Mouse (Mus musculus): ENCODE data around the gene Sdk1. TPM values are rescaled to one million over a fixed set of nuclear protein-coding genes. Genes with fewer than 3 reads are reported as not detected.

The Sdk1 gene
- polyA plus RNA-seq, 1 experiment from 2014 or later: 0.21 TPM

DNA sequence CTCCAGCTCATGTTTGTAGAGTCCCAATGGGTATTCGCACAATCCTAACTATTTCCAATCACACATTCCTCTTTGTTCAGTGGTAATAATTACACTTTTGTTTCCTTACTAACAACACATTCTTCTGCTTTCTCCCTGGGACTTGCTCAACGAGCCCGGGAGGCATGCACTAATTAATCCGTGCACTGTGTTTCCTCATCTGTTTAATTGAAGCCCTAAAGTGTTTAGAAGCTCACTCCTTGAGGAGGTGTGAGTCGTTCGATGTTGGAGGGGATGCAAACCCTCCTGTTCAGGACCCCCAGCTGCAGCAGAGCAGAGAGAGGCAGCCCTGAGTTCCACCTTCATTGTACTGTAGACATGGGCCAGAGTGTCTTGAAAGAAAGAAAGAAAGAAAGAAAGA lies 452.4 kb downstream of the Sdk1 start:
- Histone ChIP-seq H3K4me3 (replicated peaks) (no peak overlapping the region), H3K4me1 (replicated peaks) (no peaks in the 10 kb centered on the region), H3K27ac (replicated peaks) (no peak overlapping the region), H3K4me2 (no peak overlapping the region), H3K9ac (no peak overlapping the region), H3K36me3 (replicated peaks) (no peaks in the 10 kb centered on the region), H3K9me3 (replicated peaks) (no peaks in the 10 kb centered on the region; the same call in 1 of the 2 replicates), H3K27me3 (no peaks in the 10 kb centered on the region)
- ATAC-seq (ENCODE audit: insufficient read depth): no peak
- WGBS (ENCODE audit: insufficient replicate concordance): 55% methylated on average over 6 of the region's 6 CpGs

- H3K4me2 ChIP-seq: no peak overlapping the region
- H3K36me3 ChIP-seq (replicated peaks): no peaks in the 10 kb centered on the region
- H3K4me3 ChIP-seq (replicated peaks): no peak overlapping the region
- H3K27ac ChIP-seq (replicated peaks): no peak overlapping the region
- ATAC-seq (ENCODE audit: insufficient read depth): no peak
- H3K27me3 ChIP-seq: no peaks in the 10 kb centered on the region
- WGBS (ENCODE audit: insufficient replicate concordance): 65% methylated on average over 12 of the region's 12 CpGs
- H3K9ac ChIP-seq: no peak overlapping the region
- no peaks in the 10 kb centered on the region; the same call in 1 of the 2 replicates for H3K9me3 ChIP-seq (replicated peaks)
- no peaks in the 10 kb centered on the region for H3K4me1 ChIP-seq (replicated peaks)
Observed at GRCm38 (mm10) chr5:141694901-141695300, 453.6 kb downstream of the Sdk1 start.

DNA sequence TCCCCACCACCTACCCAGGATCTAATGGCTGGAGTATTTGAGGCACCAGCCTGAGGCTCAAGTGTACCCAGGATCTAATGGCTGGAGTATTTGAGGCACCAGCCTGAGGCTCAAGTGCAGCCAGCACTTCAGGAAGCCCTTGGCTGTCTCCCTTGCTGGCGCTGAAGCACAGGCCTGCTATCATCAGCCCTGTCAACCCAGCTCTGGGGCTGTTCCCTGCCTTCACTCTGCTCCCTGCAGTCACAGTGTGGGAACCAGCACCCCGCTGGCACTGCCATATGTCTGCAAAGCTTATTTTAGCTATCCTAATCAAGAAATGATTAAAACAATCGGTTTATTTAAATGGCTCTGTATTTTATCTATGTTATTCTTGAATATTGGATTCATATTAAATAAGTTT lies 457.1 kb downstream of the Sdk1 start:
- no peak overlapping the region for H3K27ac ChIP-seq (replicated peaks)
- H3K4me1 ChIP-seq (replicated peaks): no peaks in the 10 kb centered on the region
- no peaks in the 10 kb centered on the region for H3K36me3 ChIP-seq (replicated peaks)
- no peaks in the 10 kb centered on the region for H3K27me3 ChIP-seq
- H3K4me3 ChIP-seq (replicated peaks): no peak overlapping the region
- no peak overlapping the region for H3K9ac ChIP-seq
- no peaks in the 10 kb centered on the region for H3K9me3 ChIP-seq (replicated peaks)
- 44% methylated on average over 3 of the region's 3 CpGs for WGBS (ENCODE audit: insufficient replicate concordance)
- ATAC-seq (ENCODE audit: insufficient read depth): no peak
- H3K4me2 ChIP-seq: no peak overlapping the region

GRCm38 (mm10) chr5:141720751-141721150 lies 479.5 kb downstream of the Sdk1 start:
- no peak for ATAC-seq (ENCODE audit: insufficient read depth)
- Histone ChIP-seq H3K4me3 (replicated peaks) (no peak overlapping the region), H3K4me1 (replicated peaks) (no peaks in the 10 kb centered on the region), H3K9me3 (replicated peaks) (no peaks in the 10 kb centered on the region), H3K4me2 (no peak overlapping the region), H3K36me3 (replicated peaks) (no peaks in the 10 kb centered on the region), H3K27me3 (no peaks in the 10 kb centered on the region), H3K9ac (no peak overlapping the region), H3K27ac (replicated peaks) (no peak overlapping the region)
- WGBS (ENCODE audit: insufficient replicate concordance): 59% methylated on average over 3 of the region's 3 CpGs

- H3K9me3 ChIP-seq (replicated peaks): no peaks in the 10 kb centered on the region
- H3K36me3 ChIP-seq (replicated peaks): no peaks in the 10 kb centered on the region
- H3K4me2 ChIP-seq: no peak overlapping the region
- no peak overlapping the region for H3K9ac ChIP-seq
- no peak overlapping the region for H3K4me3 ChIP-seq (replicated peaks)
- ATAC-seq (ENCODE audit: insufficient read depth): no peak
- no peak overlapping the region for H3K27ac ChIP-seq (replicated peaks)
- WGBS (ENCODE audit: insufficient replicate concordance): 48% methylated on average over 2 of the region's 2 CpGs
- no peaks in the 10 kb centered on the region for H3K4me1 ChIP-seq (replicated peaks)
- no peaks in the 10 kb centered on the region for H3K27me3 ChIP-seq
Observed at GRCm38 (mm10) chr5:141727968-141728367, 486.7 kb downstream of the Sdk1 start.

DNA sequence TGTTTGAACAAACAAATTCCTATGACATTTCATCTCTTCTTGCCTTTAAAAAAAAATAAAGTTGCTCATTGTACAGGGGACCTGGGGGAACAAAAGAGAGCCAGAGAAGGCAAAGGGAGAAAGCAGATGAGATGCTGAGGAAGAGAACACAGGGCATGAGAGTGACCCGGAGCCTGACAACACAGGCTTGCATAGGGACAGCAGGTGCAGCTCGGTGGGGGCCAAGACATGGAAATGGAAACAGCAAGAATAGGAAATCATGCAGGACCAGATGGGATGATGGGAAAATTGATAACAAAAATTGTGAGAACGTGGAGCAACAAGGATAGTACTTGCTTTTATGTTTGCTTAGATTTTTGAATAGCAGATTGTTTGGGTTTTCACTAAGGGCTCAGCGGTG lies 488.7 kb downstream of the Sdk1 start:
- no peak overlapping the region for H3K9ac ChIP-seq
- H3K27ac ChIP-seq (replicated peaks): no peak overlapping the region
- no peaks in the 10 kb centered on the region for H3K36me3 ChIP-seq (replicated peaks)
- no peaks in the 10 kb centered on the region for H3K27me3 ChIP-seq
- no peak for ATAC-seq (ENCODE audit: insufficient read depth)
- no peaks in the 10 kb centered on the region for H3K4me1 ChIP-seq (replicated peaks)
- H3K4me2 ChIP-seq: no peak overlapping the region
- no peak overlapping the region for H3K4me3 ChIP-seq (replicated peaks)
- no peaks in the 10 kb centered on the region for H3K9me3 ChIP-seq (replicated peaks)
- 49% methylated on average over 4 of the region's 4 CpGs for WGBS (ENCODE audit: insufficient replicate concordance)

DNA sequence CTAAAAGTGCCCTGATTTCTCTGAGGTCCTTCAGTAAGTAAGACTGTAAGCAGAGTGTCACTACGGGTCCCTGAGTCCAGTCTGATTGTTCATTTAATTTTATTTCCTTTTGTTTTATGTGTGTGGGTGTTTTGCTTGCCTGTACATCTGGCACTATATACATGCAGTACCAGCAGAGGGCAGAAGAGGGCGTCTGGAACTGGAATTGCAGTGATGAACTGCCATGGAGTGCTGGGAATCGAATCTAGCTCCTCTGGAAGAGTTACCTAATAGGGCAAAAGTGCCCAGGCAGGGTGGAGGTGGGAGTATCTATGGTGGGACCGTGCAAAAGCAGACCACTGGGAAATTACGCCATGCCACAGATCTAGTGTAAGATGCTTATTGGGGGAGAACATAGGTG lies 497.4 kb downstream of the Sdk1 start:
- no peak for ATAC-seq (ENCODE audit: insufficient read depth)
- H3K27me3 ChIP-seq: no peaks in the 10 kb centered on the region
- no peak overlapping the region for H3K4me2 ChIP-seq
- H3K4me1 ChIP-seq (replicated peaks): no peaks in the 10 kb centered on the region
- no peak overlapping the region for H3K9ac ChIP-seq
- H3K27ac ChIP-seq (replicated peaks): no peak overlapping the region
- no peaks in the 10 kb centered on the region for H3K36me3 ChIP-seq (replicated peaks)
- WGBS (ENCODE audit: insufficient replicate concordance): 53% methylated on average over 5 of the region's 5 CpGs
- no peaks in the 10 kb centered on the region for H3K9me3 ChIP-seq (replicated peaks)
- H3K4me3 ChIP-seq (replicated peaks): no peak overlapping the region

DNA sequence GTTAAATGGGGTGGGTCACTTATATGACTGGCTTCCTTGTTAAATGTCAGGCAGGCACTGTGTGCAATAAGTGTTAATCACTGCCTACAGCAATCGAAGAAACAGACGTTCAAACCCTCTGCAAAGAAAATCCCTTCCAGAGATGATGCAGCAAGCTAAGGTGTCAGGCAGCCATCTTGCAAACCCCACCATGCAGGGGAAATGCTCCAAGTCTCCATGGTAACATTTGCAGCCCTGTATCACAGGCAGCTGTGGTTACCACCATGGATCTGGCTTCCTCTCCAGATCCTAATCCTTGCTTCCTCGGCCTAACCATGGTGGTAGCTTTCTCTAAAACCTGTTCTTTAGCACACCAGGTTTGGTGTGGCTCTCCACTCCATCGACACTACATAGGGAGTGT lies 507.5 kb downstream of the Sdk1 start:
- no peak for ATAC-seq (ENCODE audit: insufficient read depth)
- WGBS (ENCODE audit: insufficient replicate concordance): 54% methylated on average over 4 of the region's 4 CpGs
- no peaks in the 10 kb centered on the region for H3K36me3 ChIP-seq (replicated peaks)
- no peaks in the 10 kb centered on the region for H3K9me3 ChIP-seq (replicated peaks)
- no peak overlapping the region for H3K27ac ChIP-seq (replicated peaks)
- no peaks in the 10 kb centered on the region for H3K4me1 ChIP-seq (replicated peaks)
- H3K4me2 ChIP-seq: no peak overlapping the region
- H3K4me3 ChIP-seq (replicated peaks): no peak overlapping the region
- no peak overlapping the region for H3K9ac ChIP-seq
- H3K27me3 ChIP-seq: no peaks in the 10 kb centered on the region

- 12% methylated on average over 7 of the region's 7 CpGs for WGBS (ENCODE audit: insufficient replicate concordance)
- Histone ChIP-seq H3K4me1 (replicated peaks) (no peaks in the 10 kb centered on the region), H3K27me3 (no peaks in the 10 kb centered on the region), H3K27ac (replicated peaks) (no peak overlapping the region), H3K4me3 (replicated peaks) (no peak overlapping the region), H3K36me3 (replicated peaks) (no peaks in the 10 kb centered on the region), H3K9me3 (replicated peaks) (no peaks in the 10 kb centered on the region), H3K4me2 (no peak overlapping the region), H3K9ac (no peak overlapping the region)
- ATAC-seq (ENCODE audit: insufficient read depth): no peak
Observed at GRCm38 (mm10) chr5:141754278-141754677, 513.0 kb downstream of the Sdk1 start.

GRCm38 (mm10) chr5:141758885-141759284 lies 517.6 kb downstream of the Sdk1 start:
- Histone ChIP-seq H3K27ac (replicated peaks) (no peak overlapping the region), H3K36me3 (replicated peaks) (no peaks in the 10 kb centered on the region), H3K27me3 (no peaks in the 10 kb centered on the region), H3K9ac (no peak overlapping the region), H3K4me3 (replicated peaks) (no peak overlapping the region), H3K4me2 (no peak overlapping the region), H3K9me3 (replicated peaks) (no peaks in the 10 kb centered on the region), H3K4me1 (replicated peaks) (no peaks in the 10 kb centered on the region)
- 42% methylated on average over 8 of the region's 8 CpGs for WGBS (ENCODE audit: insufficient replicate concordance)
- no peak for ATAC-seq (ENCODE audit: insufficient read depth)

- no peak overlapping the region for H3K9ac ChIP-seq
- no peak for ATAC-seq (ENCODE audit: insufficient read depth)
- H3K4me1 ChIP-seq (replicated peaks): no peaks in the 10 kb centered on the region
- H3K27me3 ChIP-seq: no peaks in the 10 kb centered on the region
- no peak overlapping the region for H3K27ac ChIP-seq (replicated peaks)
- no peaks in the 10 kb centered on the region for H3K36me3 ChIP-seq (replicated peaks)
- no peak overlapping the region for H3K4me2 ChIP-seq
- WGBS (ENCODE audit: insufficient replicate concordance): 71% methylated on average over 6 of the region's 6 CpGs
- H3K4me3 ChIP-seq (replicated peaks): no peak overlapping the region
- no peaks in the 10 kb centered on the region for H3K9me3 ChIP-seq (replicated peaks)
Observed at GRCm38 (mm10) chr5:141764111-141764510, 522.8 kb downstream of the Sdk1 start.

GRCm38 (mm10) chr5:141768761-141769515 lies 527.6 kb downstream of the Sdk1 start:
- no peak overlapping the region for H3K27ac ChIP-seq (replicated peaks)
- H3K9ac ChIP-seq: no peak overlapping the region
- ATAC-seq (ENCODE audit: insufficient read depth): no peak
- 51% methylated on average over 10 of the region's 10 CpGs for WGBS (ENCODE audit: insufficient replicate concordance)
- no peaks in the 10 kb centered on the region for H3K9me3 ChIP-seq (replicated peaks)
- H3K27me3 ChIP-seq: no peaks in the 10 kb centered on the region
- H3K4me3 ChIP-seq (replicated peaks): no peak overlapping the region
- no peak overlapping the region for H3K4me2 ChIP-seq
- no peaks in the 10 kb centered on the region for H3K36me3 ChIP-seq (replicated peaks)
- H3K4me1 ChIP-seq (replicated peaks): no peaks in the 10 kb centered on the region

Data from liver, embryonic 15.5 days (tissue).